Mouse (Mus musculus) CH12.LX (cell line): ENCODE results near the gene Sept5. TPM values are rescaled to one million over a fixed set of nuclear protein-coding genes. Genes with fewer than 3 reads are reported as not detected.

Experiments used
- DNase-seq: peaks from one replicate; pipeline ENCODE4 v3.0.0-alpha.2; 2013; ENCODE audit errors: extremely low read depth
- H3K27ac ChIP-seq: 2 replicates; pipeline ENCODE4 v1.5.1; 2012; ENCODE audit warnings: low read depth, mild to moderate bottlenecking, control low read depth, moderate library complexity; ENCODE audit not compliant: insufficient read depth
- H3K27me3 ChIP-seq: replicated peaks from 2 replicates; pipeline ENCODE3; 2012; ENCODE audit warnings: inconsistent platforms
- H3K36me3 ChIP-seq, 2 experiments: replicated peaks in 1 of 2; 2 replicates each; pipeline versions ENCODE3 to v1.6.1; 2012; ENCODE audit warnings: inconsistent platforms in 1 of 2, low read length in 1 of 2, mild to moderate bottlenecking in 1 of 2, mixed read lengths in 1 of 2, moderate library complexity in 1 of 2; ENCODE audit not compliant: control insufficient read depth in 1 of 2, insufficient read depth in 1 of 2
- H3K4me1 ChIP-seq, 2 experiments: 2 replicates each; pipeline ENCODE4 v1.6.1; 2012; ENCODE audit warnings: inconsistent platforms in 1 of 2, moderate library complexity in 1 of 2; ENCODE audit not compliant: insufficient read depth in 2 of 2, control insufficient read depth in 1 of 2
- H3K4me2 ChIP-seq: 2 replicates; pipeline ENCODE4 v1.6.1; 2012; ENCODE audit warnings: low read depth, mild to moderate bottlenecking, control low read depth; ENCODE audit not compliant: poor library complexity, insufficient read depth, severe bottlenecking
- H3K4me3 ChIP-seq, 3 experiments: fragments of 150-350 bp in 1 of 3; sonication (generic) in 1 of 3; replicated peaks in 1 of 3; 2 replicates each; pipeline versions ENCODE3 to v1.5.1; 2011 to 2012; ENCODE audit warnings: low read depth in 2 of 3, low read length in 2 of 3, mild to moderate bottlenecking in 2 of 3, moderate library complexity in 2 of 3, control low read depth in 1 of 3, improper control_type of control experiment in 1 of 3, inconsistent platforms in 1 of 3, mixed read lengths in 1 of 3; ENCODE audit not compliant: poor library complexity in 1 of 3
- H3K79me2 ChIP-seq: replicated peaks from 2 replicates; pipeline ENCODE4 v1.6.1; 2012; ENCODE audit warnings: mild to moderate bottlenecking, moderate library complexity; ENCODE audit not compliant: control insufficient read depth, poor library complexity, insufficient read depth, severe bottlenecking; ENCODE audit errors: extremely low read depth
- H3K9ac ChIP-seq: 2 replicates; pipeline ENCODE4 v1.6.1; 2012; ENCODE audit warnings: low read depth, mild to moderate bottlenecking, control low read depth, moderate library complexity; ENCODE audit not compliant: insufficient read depth
- H3K9me3 ChIP-seq: replicated peaks from 2 replicates; pipeline ENCODE3; 2012; ENCODE audit warnings: low read length, inconsistent platforms, mixed read lengths
- BHLHE40 ChIP-seq: IDR thresholded peaks from 2 replicates; pipeline ENCODE4 v1.6.1; 2011; ENCODE audit warnings: mild to moderate bottlenecking, low read depth, low read length, improper control_type of control experiment
- CHD1 ChIP-seq: IDR thresholded peaks from 2 replicates; pipeline ENCODE4 v1.6.1; 2012; ENCODE audit warnings: low read depth, low read length, improper control_type of control experiment, inconsistent platforms
- CHD2 ChIP-seq: IDR thresholded peaks from 2 replicates; pipeline ENCODE4 v1.6.1; 2011; ENCODE audit warnings: low read length, improper control_type of control experiment
- CTCF ChIP-seq, 2 experiments: IDR thresholded peaks in 1 of 2; conservative IDR thresholded peaks in 1 of 2; 2 replicates each; pipeline ENCODE4 v1.5.1; 2011 to 2012; ENCODE audit warnings: low read depth in 2 of 2, low read length in 2 of 2, improper control_type of control experiment in 1 of 2, inconsistent platforms in 1 of 2, mild to moderate bottlenecking in 1 of 2, moderate library complexity in 1 of 2
- EP300 ChIP-seq: IDR thresholded peaks from 2 replicates; pipeline ENCODE4 v1.6.1; 2011; ENCODE audit warnings: low read length, improper control_type of control experiment
- ETS1 ChIP-seq: conservative IDR thresholded peaks from 2 replicates; pipeline ENCODE4 v1.6.1; 2012; ENCODE audit warnings: low read depth, mild to moderate bottlenecking, inconsistent platforms, low read length, improper control_type of control experiment, moderate library complexity
- GABPA ChIP-seq: IDR thresholded peaks from 2 replicates; pipeline ENCODE4 v1.6.1; 2012; ENCODE audit warnings: low read depth, low read length, improper control_type of control experiment, inconsistent platforms; ENCODE audit not compliant: insufficient replicate concordance
- IRF4 ChIP-seq: IDR thresholded peaks from 2 replicates; pipeline ENCODE4 v1.6.1; 2014; ENCODE audit warnings: low read depth, mild to moderate bottlenecking, inconsistent platforms, low read length, improper control_type of control experiment
- KAT2A ChIP-seq: IDR thresholded peaks from 2 replicates; pipeline ENCODE4 v1.6.1; 2012; ENCODE audit warnings: low read length, improper control_type of control experiment, inconsistent platforms; ENCODE audit not compliant: insufficient replicate concordance
- MAFK ChIP-seq: IDR thresholded peaks from 2 replicates; pipeline ENCODE4 v1.6.1; 2011; ENCODE audit warnings: low read length, improper control_type of control experiment; ENCODE audit not compliant: insufficient replicate concordance
- MAX ChIP-seq: IDR thresholded peaks from 2 replicates; pipeline ENCODE4 v1.6.1; 2011; ENCODE audit warnings: low read length, improper control_type of control experiment
- MAZ ChIP-seq: IDR thresholded peaks from 2 replicates; pipeline ENCODE4 v1.6.1; 2012; ENCODE audit warnings: low read depth, mild to moderate bottlenecking, inconsistent platforms, low read length, improper control_type of control experiment, moderate library complexity
- MEF2A ChIP-seq: IDR thresholded peaks from 2 replicates; pipeline ENCODE4 v1.6.1; 2014; ENCODE audit warnings: low read depth, mild to moderate bottlenecking, inconsistent platforms, low read length, improper control_type of control experiment, borderline replicate concordance
- MYC ChIP-seq: IDR thresholded peaks from 2 replicates; pipeline ENCODE4 v1.6.1; 2011; ENCODE audit warnings: low read depth, mild to moderate bottlenecking, improper control_type of control experiment, low read length
- NELFE ChIP-seq: IDR thresholded peaks from 2 replicates; pipeline ENCODE4 v1.6.1; 2011; ENCODE audit warnings: low read depth, low read length, improper control_type of control experiment
- NRF1 ChIP-seq: IDR thresholded peaks from 2 replicates; pipeline ENCODE4 v1.6.1; 2014; ENCODE audit warnings: low read depth, mild to moderate bottlenecking, inconsistent platforms, low read length, improper control_type of control experiment, moderate library complexity
- PAX5 ChIP-seq: IDR thresholded peaks from 2 replicates; pipeline ENCODE4 v1.6.1; 2012; ENCODE audit warnings: low read length, inconsistent platforms, mixed read lengths
- POLR2AphosphoS2 ChIP-seq: IDR thresholded peaks from 2 replicates; pipeline ENCODE4 v1.6.1; 2011; ENCODE audit warnings: low read depth, low read length, improper control_type of control experiment
- RAD21 ChIP-seq: IDR thresholded peaks from 2 replicates; pipeline ENCODE4 v1.6.1; 2011; ENCODE audit warnings: low read depth, mild to moderate bottlenecking, low read length, improper control_type of control experiment, moderate library complexity
- RCOR1 ChIP-seq: conservative IDR thresholded peaks from 2 replicates; pipeline ENCODE4 v1.6.1; 2012; ENCODE audit warnings: low read depth, mild to moderate bottlenecking, inconsistent platforms, low read length, improper control_type of control experiment
- SIN3A ChIP-seq: IDR thresholded peaks from 2 replicates; pipeline ENCODE4 v1.6.1; 2012; ENCODE audit warnings: low read length, improper control_type of control experiment, inconsistent platforms
- SMC3 ChIP-seq: IDR thresholded peaks from 2 replicates; pipeline ENCODE4 v1.6.1; 2011; ENCODE audit warnings: low read depth, low read length, improper control_type of control experiment
- TBP ChIP-seq: conservative IDR thresholded peaks from 2 replicates; pipeline ENCODE4 v1.6.1; 2011; ENCODE audit warnings: low read depth, low read length, improper control_type of control experiment
- TCF12 ChIP-seq: IDR thresholded peaks from 2 replicates; pipeline ENCODE4 v1.6.1; 2014; ENCODE audit warnings: low read depth, mild to moderate bottlenecking, inconsistent platforms, low read length, improper control_type of control experiment
- USF1 ChIP-seq: IDR thresholded peaks from 2 replicates; pipeline ENCODE4 v1.6.1; 2014; ENCODE audit warnings: low read depth, mild to moderate bottlenecking, inconsistent platforms, low read length, improper control_type of control experiment
- USF2 ChIP-seq: conservative IDR thresholded peaks from 2 replicates; pipeline ENCODE4 v1.6.1; 2011; ENCODE audit warnings: low read depth, low read length, improper control_type of control experiment
- ZKSCAN1 ChIP-seq: IDR thresholded peaks from 2 replicates; pipeline ENCODE4 v1.6.1; 2012; ENCODE audit warnings: low read depth, inconsistent platforms, low read length, improper control_type of control experiment, borderline replicate concordance
- ZMIZ1 ChIP-seq: IDR thresholded peaks from 2 replicates; pipeline ENCODE4 v1.6.1; 2012; ENCODE audit warnings: low read depth, mild to moderate bottlenecking, inconsistent platforms, low read length, improper control_type of control experiment
- ZNF384 ChIP-seq: IDR thresholded peaks from 2 replicates; pipeline ENCODE4 v1.6.1; 2012; ENCODE audit warnings: low read depth, low read length, improper control_type of control experiment, inconsistent platforms
- dilution Hi-C: fragments of 300-500 bp; cut with MboI; formaldehyde crosslinking; loops from 2 replicates; pipeline ENCODE4 v1.14.3; 2020; ENCODE audit warnings: low sequenced_read_pairs; ENCODE audit not compliant: extremely low pct_unique_long_range_greater_than_20kb, extremely low pct_ligation_motif_present
- in situ Hi-C: fragments of 300-500 bp; cut with MboI; formaldehyde crosslinking; loops from 3 replicates; pipeline ENCODE4 v1.14.3; 2019; ENCODE audit warnings: low sequenced_read_pairs, low pct_ligation_motif_present, low pct_unique_long_range_greater_than_20kb, mixed read lengths
- polyA plus RNA-seq: library from polyadenylated mRNA; unstranded; fragments of >175 nt; gene quantifications from 2 replicates; pipeline ENCODE4 v1.2.1, GENCODE M21; 2012; ENCODE audit warnings: low read depth; ENCODE audit not compliant: insufficient read length
- total RNA-seq, 2 experiments: library from RNA; depleted of rRNA; stranded (reverse); fragments of 300-350 nt in 1 of 2; fragments of >200 nt in 1 of 2; gene quantifications; 2 replicates each; pipeline ENCODE4 v1.2.3; 2012 to 2014

The Sept5 gene
- total and polyA plus RNA-seq, 3 experiments = 0.56 to 3.9 (median 0.63) TPM

GRCm38 (mm10) chr16:18619110-18619509, 10.6 kb downstream of the Sept5 start:
- Histone ChIP-seq H3K4me2 (no peak overlapping the region), H3K27me3 (peaks cover 59% of the 10 kb centered on the region), H3K4me3 (no peak overlapping the region), H3K36me3 (no peaks in the 10 kb centered on the region), H3K9ac (no peak overlapping the region), H3K9me3 (peaks cover 11% of the 10 kb centered on the region), H3K27ac (no peak overlapping the region), H3K4me1 (peaks cover 6 to 21% of the 10 kb centered on the region in 2 experiments)
- in situ Hi-C loops (no loop called here), dilution Hi-C loops (no loop called here)
- no peak for DNase-seq
- TF ChIP-seq BHLHE40 = no peak
- no peak for TF ChIP-seq ZNF384
- no peak for TF ChIP-seq USF1
- TF ChIP-seq ETS1 = no peak
- no peak for TF ChIP-seq USF2
- TF ChIP-seq CHD1 = no peak
- TF ChIP-seq ZMIZ1 = no peak
- no peak for TF ChIP-seq GABPA
- TF ChIP-seq MAX = no peak
- TF ChIP-seq MAZ = no peak
- no peak for TF ChIP-seq MEF2A
- TF ChIP-seq NELFE = no peak
- no peak for TF ChIP-seq MAFK
- TF ChIP-seq KAT2A = no peak
- no peak for TF ChIP-seq IRF4
- TF ChIP-seq EP300 = no peak
- TF ChIP-seq RCOR1 = no peak
- no peak for TF ChIP-seq CHD2
- no peak for TF ChIP-seq RAD21
- TF ChIP-seq, all 38 proteins: peak for 0
- H3K79me2 ChIP-seq = no peaks in the 10 kb centered on the region

GRCm38 (mm10) chr16:18618297-18618696, 11.5 kb downstream of the Sept5 start:
- dilution Hi-C loops = no loop called here

More at GRCm38 (mm10) chr16:18618297-18618696, 11.5 kb downstream of the Sept5 start:
- H3K9ac ChIP-seq = no peak overlapping the region
- H3K9me3 ChIP-seq = peaks cover 11% of the 10 kb centered on the region
- peaks cover 6 to 19% of the 10 kb centered on the region in 2 experiments for H3K4me1 ChIP-seq
- no peak overlapping the region for H3K4me2 ChIP-seq
- no peaks in the 10 kb centered on the region for H3K36me3 ChIP-seq
- no peak for DNase-seq
- TF ChIP-seq EP300 (no peak), USF2 (no peak), SIN3A (no peak), TBP (no peak), TCF12 (no peak), MYC (no peak), KAT2A (no peak), PAX5 (no peak), ZKSCAN1 (no peak), GABPA (no peak), USF1 (no peak), RCOR1 (no peak), BHLHE40 (no peak), MEF2A (no peak), CTCF (conservative IDR thresholded peaks at IDR 0.05 in 1 of 2, IDR thresholded peaks at IDR 0.05 in 1 of 2; ENCODE audit: low read depth in 2 of 2, low read length in 2 of 2) (no peak), POLR2AphosphoS2 (no peak), NRF1 (no peak), ETS1 (no peak), SMC3 (no peak), ZMIZ1 (no peak)
- H3K4me3 ChIP-seq = no peak overlapping the region
- H3K79me2 ChIP-seq = no peaks in the 10 kb centered on the region
- in situ Hi-C loops = no loop called here
- H3K27me3 ChIP-seq = peaks cover 59% of the 10 kb centered on the region
- H3K27ac ChIP-seq = no peak overlapping the region
